Mouse (Mus musculus) cerebellum, adult 11-12 months (tissue): ENCODE measurements at regions not wholly inside any gene's neighbourhood (a gene's known extent, or its start where the extent isn't known, plus 50 kb on each side); places are given as distances from the start of the nearest gene placed in this dataset.

Experiments
- DNase-seq: peaks from one replicate; pipeline ENCODE4 v3.0.0; 2022

DNA sequence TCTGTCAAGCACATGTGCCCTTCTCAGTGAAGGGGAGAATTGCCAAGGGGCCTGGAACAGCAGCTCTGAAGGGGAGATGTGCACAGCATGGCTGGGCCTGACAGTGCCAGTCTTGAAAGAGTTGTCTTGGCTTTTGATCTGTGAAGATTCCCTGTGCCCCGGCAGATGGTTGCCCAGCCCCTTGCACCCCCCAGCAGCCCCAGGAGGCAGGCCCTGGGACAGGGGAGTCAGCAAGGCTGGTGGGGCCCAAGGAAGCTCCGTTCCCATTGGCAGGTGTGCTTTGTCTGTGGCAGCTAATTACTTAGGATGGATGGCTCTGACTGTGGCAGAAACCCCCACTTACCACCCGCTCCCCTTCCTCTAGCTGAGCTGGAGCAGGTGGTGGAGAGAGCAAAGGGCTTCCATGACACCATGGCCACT, 58.6 kb downstream of the Tspan17 start:
- no peak for DNase-seq

DNA sequence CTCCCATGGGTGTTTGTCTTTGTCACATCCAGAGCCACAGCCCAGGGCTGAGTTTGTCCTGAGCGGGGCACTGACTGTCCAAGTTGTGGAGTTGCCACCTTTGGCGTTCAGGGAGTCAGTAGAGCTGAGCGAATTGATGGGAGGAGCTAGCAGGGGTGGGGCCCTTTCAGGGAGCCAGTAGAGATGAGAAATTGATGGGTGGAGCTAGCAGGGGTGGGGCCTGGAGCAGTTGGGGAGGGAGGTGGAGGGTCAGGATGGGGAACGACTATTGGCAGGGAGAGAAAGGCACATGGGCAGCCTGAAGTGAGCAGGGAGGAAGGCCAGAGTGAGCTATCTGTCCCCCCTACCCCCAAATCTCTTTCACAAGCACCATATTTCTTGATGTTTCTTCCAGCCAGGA, 62.0 kb downstream of the Tspan17 start:
- no peak for DNase-seq

DNA sequence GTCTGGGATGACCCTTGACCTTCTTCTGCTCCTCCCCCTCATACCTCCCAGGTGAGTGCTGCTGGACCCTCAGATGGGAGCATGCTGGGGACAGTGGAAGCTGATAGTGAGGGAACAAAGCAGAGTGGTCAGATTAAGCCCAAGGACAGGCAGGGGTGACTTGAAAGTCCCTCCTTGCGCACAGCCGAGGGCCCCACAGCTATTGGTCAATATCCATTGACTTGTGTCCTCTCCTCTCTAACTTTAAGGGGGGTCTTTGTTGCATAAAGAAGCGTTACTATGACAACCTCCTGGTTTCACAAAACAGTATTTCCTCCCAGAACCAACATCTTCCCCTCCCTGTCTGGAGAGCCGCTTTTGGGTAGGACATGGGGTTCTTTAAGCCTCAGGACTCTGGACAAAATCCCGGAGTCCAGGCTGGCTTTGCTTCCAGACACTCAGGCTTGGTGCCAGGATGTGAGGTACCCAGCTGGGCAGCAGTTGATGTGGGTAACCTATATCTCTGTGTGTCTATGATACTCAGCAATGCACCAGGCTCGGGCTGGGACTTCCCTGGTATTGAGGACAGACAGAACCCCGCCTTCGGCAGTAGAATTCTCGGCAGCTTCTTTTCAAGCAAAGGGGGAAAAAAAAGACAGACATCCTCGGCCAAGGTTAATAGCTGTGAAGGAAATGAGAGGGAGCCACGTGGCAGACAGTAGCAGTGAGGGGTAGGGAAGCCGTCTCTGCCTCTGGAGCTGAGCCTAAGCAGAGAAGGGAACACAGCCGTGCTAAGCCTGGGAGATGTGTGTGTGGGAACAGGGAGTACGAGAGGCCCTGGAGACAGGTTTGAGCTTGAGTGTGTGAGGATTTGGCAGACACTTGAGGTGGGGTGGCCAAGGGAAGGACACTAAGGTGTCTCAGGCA, 66.4 kb downstream of the Tspan17 start:
- no peak for DNase-seq

DNA sequence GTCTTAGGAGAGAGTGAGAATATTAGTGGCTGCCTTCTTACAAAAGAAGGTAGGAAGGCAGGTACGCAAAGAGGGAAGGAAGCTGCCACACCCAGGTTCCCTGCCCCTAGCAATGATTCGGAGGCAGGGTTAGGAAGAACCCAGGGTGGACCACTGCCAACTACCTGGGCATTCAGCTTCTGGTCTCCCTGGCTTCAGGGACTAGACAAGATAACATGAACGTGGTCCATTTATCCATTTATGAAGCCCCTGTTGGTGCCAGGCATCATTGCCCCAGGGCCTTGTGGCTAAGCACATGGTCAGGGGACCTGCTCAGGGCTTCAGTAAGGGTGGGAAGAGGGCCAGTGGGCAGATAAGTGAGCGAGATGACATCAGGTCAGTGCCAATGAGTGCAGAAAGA, 73.8 kb downstream of the Tspan17 start:
- no peak for DNase-seq

DNA sequence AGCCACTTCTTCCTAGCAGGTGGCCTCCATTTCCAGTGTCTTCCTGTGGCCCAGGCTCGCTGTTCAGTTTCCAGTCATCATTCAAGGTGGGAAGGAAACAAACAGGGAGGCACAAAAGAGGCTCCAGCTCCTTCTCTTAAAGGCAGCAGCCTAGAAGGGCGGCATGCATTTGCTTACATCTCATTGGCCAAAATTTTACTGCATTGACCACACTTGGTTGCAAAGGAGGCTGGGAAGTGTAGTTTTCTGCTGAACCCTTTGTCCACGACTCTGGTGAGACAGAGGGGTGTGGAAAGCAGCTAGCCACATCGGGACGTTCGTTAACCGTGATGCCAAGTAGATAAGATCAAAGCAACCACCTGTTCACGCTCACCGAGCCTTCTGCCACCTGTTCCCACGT, 74.9 kb downstream of the Tspan17 start:
- DNase-seq = no peak

DNA sequence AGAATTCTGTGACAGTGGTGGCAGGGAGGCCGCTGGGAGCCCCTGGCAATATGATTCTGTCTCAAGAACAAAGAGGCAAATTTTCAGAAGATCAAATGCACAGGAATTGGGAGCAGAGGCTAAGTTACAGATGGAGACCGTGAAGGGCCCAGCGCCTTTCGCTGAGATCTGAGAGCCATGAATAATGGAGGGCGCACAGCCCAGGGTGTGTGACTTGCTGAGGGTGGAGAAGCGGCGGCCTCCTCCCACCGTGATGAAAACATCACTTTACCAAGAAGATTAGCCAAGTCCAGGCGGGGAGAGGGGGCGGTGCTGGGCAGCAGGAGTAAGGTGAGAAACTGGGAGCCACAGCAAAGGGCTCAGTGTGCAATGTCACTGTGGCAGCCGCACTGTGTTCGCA, 77.2 kb upstream of the Unc5a start:
- no peak for DNase-seq

DNA sequence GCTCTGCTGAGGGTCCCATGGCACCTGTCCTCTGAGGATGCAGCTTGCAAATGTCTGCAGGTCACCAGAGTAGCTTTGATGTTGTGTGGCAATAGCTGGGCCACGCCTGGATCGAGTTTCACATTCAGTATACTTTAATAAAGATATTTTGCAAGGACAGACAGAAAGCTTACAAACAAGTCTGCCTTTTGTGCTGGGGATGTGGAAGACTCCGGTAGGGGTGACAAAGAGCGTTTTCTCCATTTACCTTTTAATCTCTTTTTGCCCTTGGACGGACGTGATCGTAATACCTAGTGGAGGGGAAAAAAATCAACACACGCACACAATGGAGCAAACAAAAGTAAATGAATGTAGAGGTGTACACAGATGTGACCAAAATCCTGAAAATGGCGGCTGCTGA, 75.3 kb upstream of the Unc5a start:
- no peak for DNase-seq

DNA sequence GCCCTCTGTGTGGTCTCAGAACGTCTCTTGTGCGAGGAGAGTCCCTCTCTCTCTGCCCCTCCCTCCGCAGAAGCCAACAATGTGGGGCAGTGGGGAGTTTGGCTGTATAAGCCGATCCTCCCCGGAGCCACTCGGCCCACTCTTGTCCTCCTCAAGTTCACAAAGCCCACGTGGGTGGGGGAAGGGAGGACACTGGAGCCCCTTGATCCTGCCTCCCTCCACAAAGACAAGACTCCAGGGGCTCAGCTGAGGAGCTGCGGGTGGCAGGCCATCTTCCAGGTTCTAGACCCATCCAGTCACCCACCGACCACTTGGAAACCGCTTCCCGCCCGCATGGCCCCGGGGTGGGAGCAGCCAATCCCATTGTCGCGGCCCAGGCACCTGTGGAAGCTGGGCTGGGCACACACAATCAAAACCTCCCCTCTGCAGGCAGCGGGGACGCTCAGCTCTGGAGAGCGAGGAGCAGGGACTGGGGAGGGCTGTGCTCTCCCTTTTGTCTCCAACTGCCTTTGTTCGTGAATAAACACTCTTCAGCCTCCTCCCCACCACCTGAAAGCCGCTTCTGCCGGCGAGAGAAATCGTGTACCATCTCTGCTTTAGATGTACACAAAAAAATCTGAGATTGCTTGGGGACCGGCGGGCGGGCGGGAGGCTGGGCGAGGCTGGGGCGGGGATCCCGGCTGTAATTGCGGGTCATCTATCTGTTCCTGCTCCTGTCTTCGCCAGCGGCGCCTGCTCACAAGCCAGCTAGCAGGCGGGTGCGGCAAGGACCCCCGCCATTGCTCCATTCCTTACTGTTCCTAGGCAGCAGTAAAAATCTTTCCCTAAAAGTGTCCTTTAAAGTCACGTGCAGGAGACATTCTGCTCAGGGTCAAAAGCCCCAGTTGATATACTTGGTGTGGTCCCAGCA, 74.7 kb upstream of the Unc5a start:
- DNase-seq = no peak

DNA sequence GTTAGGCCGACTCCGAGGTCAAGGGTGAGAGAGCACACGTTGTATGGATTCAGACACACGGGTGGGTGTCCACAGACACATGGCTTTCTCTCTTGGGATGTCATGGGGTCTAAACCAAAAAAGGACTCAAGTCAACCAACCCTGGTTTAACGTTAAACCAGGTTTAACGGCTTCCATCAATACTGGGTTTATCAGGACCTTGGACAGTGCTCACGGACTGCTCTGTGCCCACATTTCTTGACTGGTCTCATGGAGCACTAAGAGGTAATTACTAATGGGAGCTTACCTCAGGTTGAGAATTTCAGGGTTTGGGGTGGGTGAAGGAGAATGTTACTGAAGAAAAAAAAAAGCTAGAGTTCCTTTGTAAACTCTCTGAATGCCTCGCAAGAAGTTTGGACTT, 72.7 kb upstream of the Unc5a start:
- no peak for DNase-seq

DNA sequence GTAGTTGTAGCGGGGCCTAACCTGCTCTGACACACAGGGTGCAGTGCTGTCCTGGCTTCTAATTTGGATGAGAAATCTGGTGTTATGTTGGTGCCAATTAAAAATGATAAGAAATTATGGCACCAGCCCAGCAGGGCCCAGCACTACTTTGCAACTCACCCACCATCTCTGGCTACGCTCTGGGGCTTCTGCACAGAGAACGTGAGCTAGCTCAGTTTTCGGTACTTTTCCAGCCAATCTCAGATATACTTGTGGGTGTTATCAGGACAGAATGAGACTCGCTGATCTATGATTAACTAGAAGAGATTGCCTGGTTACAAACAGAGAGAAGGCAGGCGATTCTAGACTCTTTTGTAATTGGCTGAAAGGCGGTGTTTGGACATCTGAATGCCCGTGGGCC, 71.6 kb upstream of the Unc5a start:
- DNase-seq = no peak

DNA sequence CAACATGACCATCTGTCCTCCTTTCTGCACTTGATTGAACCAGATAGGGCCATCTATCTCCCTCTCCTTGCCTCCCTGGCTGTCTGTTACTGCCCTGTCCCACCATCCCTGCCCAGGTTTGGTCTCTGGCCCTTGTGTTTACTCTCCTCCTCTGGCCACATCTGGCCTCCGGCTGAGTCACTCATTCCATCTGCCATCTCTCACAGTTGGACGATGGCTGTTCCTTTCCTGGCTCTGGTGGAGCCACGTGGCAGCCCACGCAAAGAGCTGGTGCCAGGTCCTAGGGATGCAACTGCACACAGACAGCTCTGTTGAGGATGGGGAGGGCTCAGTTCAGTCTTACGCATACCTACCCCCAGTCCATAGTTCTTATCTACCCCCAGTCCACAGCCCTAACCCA, 69.9 kb upstream of the Unc5a start:
- DNase-seq = peak; percentile 45

DNA sequence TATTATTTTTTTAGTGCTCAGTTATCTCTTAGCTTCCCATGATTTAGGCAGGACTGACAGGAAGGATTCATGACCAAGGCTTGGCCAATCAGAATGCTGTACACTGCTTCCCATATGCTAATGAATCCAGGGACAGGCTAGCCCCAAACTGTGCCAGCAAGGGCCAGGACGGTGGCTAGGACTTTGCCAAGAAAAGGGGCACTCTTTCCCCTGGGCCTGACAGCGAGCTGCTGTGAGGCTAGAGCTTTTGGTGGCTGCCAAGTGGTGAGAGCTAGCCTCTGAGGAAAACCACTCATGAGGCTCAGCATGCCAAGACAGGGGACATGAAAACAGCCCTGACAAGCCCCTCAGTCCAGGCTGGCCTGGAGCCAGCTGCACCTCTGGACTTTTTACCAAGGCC, 69.0 kb upstream of the Unc5a start:
- peak; percentile 48 for DNase-seq

DNA sequence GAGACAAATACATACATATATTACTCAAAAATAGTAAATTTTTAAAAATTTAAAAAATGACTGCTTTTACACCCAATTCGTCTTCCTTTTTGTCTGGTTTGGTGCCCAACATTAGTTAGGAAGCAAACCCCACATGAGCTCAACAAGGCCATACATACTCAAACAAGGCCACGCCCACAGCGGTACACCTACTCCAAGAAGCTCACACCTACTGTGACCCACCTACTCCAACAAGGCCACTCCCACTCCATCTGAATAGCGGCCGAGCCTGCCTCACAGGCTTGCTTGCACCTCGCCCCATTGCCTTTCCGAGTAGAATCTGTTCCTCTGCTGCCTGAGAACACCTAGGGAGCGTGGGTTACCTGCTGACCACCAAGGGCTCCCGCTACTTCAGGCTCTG, 66.4 kb upstream of the Unc5a start:
- DNase-seq = no peak

DNA sequence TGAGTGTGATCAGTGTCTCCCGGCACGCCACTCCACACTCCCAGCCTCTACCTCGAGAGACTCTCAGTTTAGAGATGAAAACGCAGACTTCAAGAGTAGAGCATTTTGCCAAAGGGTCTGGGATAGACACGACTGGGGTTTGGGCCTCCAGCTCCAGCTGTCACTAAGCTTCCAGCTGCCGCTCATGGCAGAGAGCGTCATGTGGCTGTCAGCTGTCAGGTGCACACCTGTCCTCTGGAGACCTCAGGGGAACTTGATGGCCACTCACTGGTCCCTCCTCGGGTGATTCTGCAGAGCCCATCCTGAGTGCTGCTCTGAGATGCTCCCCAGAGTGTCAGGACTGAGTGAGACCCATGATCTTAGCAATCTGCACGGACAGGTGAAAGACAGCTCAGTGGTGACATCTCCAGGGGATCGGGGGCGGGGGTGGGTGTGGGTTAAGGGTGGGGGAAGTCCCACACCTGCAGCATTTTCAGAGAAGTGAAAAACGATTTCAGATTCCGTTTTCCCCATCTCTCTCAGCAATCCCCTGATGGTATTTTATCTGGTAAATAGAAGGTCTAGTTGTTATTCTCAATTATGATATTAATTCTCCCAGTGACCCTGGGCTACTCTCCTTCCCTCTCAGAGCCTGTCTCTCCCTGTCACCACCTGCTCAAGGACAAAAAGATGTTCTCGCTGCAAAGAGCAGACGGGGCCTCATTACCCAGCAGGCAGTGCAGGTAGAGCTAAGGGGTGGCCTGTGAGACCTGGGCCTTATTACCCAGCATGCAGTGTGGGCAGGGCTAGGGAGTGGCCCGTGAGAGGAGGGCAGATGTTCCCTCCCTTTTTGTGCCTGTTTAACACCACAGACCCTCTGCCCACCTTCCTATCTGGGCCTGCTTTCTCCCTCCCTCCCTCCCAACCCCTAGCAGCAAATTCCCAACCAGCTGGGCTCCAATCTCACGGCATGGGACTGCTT, 65.2 kb upstream of the Unc5a start:
- DNase-seq = no peak

DNA sequence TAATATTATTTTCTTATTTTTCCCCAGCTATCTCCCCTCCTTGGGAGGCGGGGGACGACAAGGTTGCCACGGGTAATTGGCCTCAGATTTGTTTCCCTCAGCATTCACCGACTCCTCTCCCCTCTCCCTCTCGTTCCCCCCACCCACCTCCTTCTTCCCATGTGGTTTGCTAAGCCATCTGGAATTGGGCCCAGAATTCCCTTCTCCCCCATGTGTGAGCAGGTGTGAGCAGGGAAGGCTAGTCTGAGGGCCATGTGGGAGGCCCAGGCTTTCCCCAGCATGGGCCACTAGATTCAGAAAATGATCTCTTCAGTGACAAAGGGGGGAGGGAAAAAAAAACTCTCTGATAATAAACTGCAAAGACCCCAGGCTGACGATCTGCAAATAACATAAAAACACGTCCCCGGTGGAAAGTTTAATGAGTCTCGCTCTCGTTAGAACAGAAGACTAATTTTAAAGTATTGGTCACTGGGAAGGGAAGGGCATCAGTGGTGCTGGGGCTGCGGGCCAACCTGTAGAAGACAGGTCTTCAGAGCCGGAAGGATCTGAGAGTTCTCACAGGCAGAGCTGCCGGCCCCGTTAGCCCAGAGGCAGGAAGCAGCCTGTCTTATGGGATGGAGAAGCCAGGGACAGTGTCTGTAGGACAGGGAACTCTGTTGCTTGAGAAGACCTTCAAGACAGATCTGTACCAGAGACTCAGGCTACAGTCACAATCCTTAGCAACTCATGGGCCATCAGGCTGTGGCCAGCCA, 64.3 kb upstream of the Unc5a start:
- peak; percentile 73 for DNase-seq

DNA sequence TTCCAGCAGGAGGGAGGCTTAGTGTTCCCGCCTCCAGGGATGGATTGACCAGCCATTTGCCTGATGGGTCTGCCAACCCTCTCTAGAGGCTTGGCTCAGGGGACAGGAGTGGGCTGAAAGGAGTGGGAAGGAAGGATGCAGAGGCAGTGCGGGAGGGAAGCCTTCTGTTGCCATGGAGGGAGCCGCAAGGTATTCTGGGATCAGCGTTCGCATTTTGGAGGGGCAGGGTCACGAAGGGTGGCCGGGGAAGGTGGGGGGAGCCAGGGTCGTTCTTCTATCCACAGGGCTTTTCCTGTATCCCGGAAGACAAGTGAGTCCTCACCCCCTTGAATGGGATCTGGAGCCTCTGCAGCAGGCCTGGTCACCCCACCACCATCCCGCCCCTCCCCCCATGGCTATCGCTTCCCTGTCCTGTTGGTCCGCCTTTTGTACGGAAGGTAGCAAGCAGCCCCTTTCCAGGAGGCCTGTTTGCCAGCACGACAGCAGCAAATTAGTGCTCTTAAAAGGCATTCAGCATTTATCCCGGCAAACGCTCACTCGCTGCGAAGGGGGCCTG, 61.8 kb upstream of the Unc5a start:
- no peak for DNase-seq

DNA sequence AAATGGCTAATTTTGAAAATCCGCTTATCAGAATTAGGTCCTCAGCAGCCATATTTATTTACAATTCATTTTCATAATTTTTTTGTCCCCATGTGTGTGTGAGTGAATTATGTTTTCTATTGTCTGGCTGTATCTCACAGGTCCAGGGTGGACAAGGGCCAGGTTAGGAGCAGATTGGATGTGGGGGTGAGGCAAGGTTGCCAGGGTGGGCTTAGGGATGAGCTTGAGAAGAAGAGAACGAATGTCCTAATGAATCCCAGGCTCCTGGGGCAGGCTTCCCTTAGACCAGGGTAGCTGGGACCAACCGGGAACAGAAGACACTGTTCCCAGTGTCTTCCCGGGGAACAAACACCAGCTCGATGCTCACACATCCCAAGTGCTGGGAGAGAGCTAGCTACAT, 61.2 kb upstream of the Unc5a start:
- DNase-seq = no peak

DNA sequence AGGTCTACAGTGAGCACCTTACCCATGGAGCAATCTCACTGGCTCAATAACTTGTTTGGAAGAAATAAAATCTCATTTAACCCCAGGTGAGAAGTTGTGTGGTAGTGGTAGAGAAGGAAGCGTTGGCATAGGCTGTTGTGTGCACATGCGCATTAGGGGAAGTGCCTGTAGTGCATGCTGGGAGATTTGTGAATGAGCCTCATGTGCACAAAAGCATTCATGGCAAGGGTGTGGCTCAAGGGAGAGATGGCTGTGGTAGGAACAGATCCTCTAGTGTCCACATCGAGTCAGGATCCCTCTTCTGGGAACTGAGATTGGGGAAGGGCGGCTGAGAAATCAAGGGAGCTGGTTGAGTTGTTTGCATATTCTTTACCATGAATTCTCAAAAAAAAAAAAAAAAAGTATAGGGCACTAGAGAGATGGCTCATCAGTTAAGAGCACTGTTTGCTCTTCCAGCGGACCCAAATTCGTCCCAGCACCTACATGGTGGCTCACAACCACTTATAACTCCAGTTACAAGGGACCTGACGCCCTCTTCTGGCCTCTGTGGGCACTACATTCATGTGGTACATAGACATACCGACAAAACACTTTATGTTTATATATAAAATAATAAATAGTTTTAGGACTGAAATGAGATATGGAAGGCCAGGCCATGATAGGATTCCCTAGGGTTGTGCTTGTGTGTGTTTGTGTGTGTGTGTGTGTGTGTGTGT, 59.4 kb upstream of the Unc5a start:
- DNase-seq = no peak

DNA sequence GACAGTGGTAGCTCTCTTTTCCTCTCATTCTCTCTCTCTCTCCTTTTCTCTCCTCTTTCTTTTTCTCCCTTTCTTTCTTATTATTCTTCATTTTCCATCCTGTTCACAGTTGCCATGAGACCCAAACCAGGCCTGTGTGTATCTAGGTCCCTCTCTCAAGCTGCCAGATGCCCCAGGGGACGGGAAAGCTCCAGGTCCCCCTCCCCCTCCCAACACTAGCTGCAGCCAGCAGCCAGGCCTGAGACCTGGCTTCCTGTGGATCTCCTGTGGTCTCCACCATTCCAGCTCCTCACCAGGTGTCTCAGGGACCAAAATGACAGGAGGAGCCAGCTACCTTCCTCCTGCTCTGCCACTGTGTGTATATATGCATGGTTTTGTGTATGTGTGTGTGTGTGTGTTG, 56.6 kb upstream of the Unc5a start:
- DNase-seq = no peak

DNA sequence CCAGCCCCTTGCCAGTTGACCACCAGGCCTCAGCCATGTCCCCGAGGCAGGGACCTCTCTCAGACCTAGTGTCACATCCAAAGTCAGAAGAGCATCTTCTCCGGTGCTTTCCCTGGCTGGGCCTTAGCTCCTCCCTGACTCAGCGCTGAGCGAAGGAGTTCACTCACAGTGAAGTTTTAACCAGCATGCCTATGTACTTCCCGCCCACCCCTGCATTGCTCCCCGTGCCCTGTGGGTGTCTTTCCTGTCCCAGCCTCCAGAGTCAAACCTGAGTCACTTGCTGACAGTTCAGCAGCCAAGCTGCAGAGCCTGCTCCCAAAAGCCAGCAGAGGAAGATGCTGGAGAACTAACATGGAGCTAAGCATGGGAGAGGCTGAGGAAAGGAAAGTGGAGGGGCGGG, 55.6 kb upstream of the Unc5a start:
- no peak for DNase-seq

DNA sequence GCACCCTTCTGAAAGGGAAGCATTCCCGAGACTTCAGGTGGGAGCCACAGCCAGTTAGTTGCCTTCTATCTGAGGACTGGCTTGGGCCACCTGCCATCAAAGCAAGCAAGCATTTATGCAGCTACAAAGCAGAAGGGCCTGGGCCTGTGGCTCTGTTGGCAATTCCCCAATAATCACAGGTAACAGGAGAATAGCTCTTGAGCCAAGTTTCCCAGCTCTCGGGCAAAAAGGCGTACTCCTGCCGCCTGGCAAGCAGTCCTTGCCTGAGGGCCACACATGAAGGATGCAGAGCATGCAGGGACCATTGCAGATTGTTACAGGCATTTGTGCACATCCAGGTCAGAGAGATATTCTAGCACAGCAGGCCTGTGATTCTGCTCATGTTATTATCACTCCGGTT, 53.2 kb upstream of the Unc5a start:
- peak; percentile 83 for DNase-seq
